Mouse (Mus musculus) embryonic facial prominence, embryonic 10.5 days (tissue): ENCODE results near the gene Lama2. TPM values are rescaled to one million over a fixed set of nuclear protein-coding genes. Genes with fewer than 3 reads are reported as not detected.

Experiments used
- DNase-seq: peaks from one replicate; pipeline ENCODE4 v3.0.0-alpha.2; 2017; ENCODE audit warnings: low spot score
- H3K27ac ChIP-seq: fragments of 300-500 bp; sonication (generic); replicated peaks from 2 replicates; pipeline ENCODE4 v1.5.1; 2016; ENCODE audit warnings: mild to moderate bottlenecking
- H3K27me3 ChIP-seq: fragments of 300-500 bp; sonication (generic); replicated peaks from 2 replicates; pipeline ENCODE4 v1.6.1; 2016; ENCODE audit warnings: low read depth, mild to moderate bottlenecking; ENCODE audit not compliant: poor library complexity, severe bottlenecking
- H3K36me3 ChIP-seq: fragments of 300-500 bp; sonication (generic); replicated peaks from 2 replicates; pipeline ENCODE4 v1.6.1; 2016; ENCODE audit warnings: mild to moderate bottlenecking, moderate library complexity
- H3K4me1 ChIP-seq: fragments of 300-500 bp; sonication (generic); 2 replicates; pipeline ENCODE4 v1.6.1; 2016
- H3K4me3 ChIP-seq: fragments of 300-500 bp; sonication (generic); 2 replicates; pipeline ENCODE4 v1.5.1; 2016; ENCODE audit warnings: mild to moderate bottlenecking, moderate library complexity
- H3K9me3 ChIP-seq: fragments of 300-500 bp; sonication (generic); 2 replicates; pipeline ENCODE4 v1.6.1; 2016; ENCODE audit warnings: mild to moderate bottlenecking
- WGBS: fragments of 180-500 bp; shearing (Covaris S2); methylation state at CpG from one replicate; pipeline ENCODE4 v1.1.7; 2016; 5-methylcytosine and 5-hydroxymethylcytosine counted together
- polyA plus RNA-seq: library from polyadenylated mRNA; unstranded; fragments of >200 nt; fragmentation: Nextera tagmentation; extraction: Ambion mirVana; gene quantifications from 2 replicates; pipeline ENCODE4 v1.2.1, GENCODE M21; 2016

Lama2 gene
- polyA plus RNA-seq, 1 experiment from 2014 or later: 9.6 TPM

DNA sequence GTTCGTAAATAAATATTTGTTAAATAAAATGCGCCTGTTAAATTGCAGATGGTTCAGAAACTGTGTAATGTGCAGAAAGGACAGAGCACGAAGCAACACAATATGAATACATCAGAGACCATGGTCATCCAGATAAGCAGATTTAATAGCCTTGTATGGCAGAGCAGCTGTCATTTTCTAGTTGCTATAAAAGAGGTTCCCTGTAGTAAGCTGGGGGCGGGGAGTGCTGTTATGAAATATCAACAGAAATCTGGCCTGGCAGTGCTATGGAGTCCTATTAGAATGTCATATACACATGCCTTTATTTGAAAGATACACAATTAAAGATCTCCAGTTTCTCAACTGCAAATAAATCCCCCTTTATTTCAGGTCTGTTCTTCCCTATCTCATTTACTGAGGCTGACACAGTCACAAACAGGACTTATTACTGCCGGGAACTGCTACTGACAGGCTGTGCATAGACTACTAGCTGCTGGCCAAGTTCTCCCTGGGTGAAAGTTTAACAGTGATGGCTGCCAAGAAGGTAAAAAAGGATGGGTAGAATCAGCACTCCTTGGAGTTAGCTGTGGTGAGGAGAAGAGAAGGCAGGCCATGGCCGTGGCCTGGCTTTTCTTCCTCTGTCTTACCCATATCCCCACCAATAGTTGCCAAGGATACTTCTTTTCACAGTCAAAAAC lies 396.8 kb downstream of the Lama2 start:
- WGBS: 91% methylated on average over 6 of the region's 6 CpGs
- H3K9me3 ChIP-seq: no peaks in the 10 kb centered on the region
- H3K27me3 ChIP-seq: no peaks in the 10 kb centered on the region
- H3K36me3 ChIP-seq: no peaks in the 10 kb centered on the region
- H3K27ac ChIP-seq: no peak overlapping the region
- no peak overlapping the region for H3K4me3 ChIP-seq
- H3K4me1 ChIP-seq: 0 out of 2 replicates have a peak, but pooled peaks cover 3% of the 10 kb centered on the region
- no peak for DNase-seq

DNA sequence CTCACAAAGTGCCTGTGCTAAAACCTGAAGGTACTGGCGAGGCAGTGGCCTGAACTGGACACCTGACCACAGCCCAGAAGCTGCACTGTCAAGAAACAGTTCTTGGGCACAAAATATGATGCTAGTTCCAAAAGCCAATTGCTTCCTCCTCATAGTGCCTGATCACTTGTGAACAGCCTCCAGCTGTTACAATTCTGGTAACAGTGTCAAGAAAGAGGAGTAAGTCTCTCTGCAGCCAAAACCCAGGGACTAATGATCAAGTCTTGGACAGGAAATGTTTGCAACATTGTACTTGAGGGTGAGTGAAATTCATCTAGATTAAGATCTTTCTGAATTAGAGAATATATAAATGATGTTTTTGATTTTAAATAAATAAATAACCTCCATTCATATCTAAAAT lies 399.9 kb downstream of the Lama2 start:
- Histone ChIP-seq H3K4me3 (no peak overlapping the region), H3K36me3 (no peaks in the 10 kb centered on the region), H3K27ac (no peak overlapping the region), H3K9me3 (no peaks in the 10 kb centered on the region), H3K4me1 (no peaks in the 10 kb centered on the region), H3K27me3 (no peaks in the 10 kb centered on the region)
- DNase-seq: no peak
- 67% methylated on average over 1 of the region's 1 CpGs for WGBS

DNA sequence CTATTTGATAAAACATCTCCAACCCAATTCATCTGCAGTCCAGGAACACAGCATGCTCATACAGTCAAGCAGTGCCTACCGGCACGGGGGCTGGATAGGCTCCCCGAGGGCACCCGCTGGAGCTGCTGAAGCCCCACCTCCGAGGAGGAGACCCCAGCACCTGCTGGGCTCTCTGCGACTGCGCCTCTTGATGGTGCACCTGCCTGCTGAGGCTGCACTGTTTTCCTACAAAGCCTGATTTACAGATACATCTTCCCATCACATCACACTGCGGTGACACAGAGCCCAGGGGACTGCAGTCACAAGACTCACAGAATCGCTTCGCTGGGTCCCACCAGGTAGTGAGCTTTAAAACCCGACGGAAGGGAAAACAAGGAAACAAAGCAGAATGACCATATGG lies 412.2 kb downstream of the Lama2 start:
- H3K27me3 ChIP-seq: peaks cover 7% of the 10 kb centered on the region; the same call in 1 of the 2 replicates
- no peak overlapping the region for H3K27ac ChIP-seq
- no peaks in the 10 kb centered on the region for H3K4me1 ChIP-seq
- no peak for DNase-seq
- 15% methylated on average over 12 of the region's 12 CpGs for WGBS
- H3K36me3 ChIP-seq: no peaks in the 10 kb centered on the region
- no peak overlapping the region for H3K4me3 ChIP-seq
- no peaks in the 10 kb centered on the region for H3K9me3 ChIP-seq

DNA sequence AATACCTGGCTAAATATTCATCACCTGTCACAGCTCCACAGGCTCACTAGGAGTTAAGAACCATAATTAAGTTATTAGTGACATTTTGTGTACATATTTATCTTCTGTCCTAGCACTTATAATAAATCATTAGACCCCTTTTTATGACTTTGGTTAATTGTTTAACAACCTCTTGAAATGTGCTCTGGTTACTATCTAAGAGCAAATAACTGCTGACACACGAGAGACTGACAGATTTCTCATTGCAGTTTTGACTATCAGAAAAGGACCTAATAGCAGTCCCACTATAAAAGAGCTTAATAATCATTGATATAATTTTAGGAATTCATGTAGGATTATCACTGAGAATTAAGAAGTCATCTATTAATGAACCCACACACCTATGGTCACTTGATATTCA lies 421.1 kb downstream of the Lama2 start:
- Histone ChIP-seq H3K27me3 (no peaks in the 10 kb centered on the region), H3K9me3 (no peaks in the 10 kb centered on the region), H3K27ac (no peak overlapping the region), H3K4me1 (0 out of 2 replicates have a peak, but pooled peaks cover 6% of the 10 kb centered on the region), H3K36me3 (no peaks in the 10 kb centered on the region), H3K4me3 (no peak overlapping the region)
- no peak for DNase-seq
- WGBS: 72% methylated on average over 1 of the region's 1 CpGs

DNA sequence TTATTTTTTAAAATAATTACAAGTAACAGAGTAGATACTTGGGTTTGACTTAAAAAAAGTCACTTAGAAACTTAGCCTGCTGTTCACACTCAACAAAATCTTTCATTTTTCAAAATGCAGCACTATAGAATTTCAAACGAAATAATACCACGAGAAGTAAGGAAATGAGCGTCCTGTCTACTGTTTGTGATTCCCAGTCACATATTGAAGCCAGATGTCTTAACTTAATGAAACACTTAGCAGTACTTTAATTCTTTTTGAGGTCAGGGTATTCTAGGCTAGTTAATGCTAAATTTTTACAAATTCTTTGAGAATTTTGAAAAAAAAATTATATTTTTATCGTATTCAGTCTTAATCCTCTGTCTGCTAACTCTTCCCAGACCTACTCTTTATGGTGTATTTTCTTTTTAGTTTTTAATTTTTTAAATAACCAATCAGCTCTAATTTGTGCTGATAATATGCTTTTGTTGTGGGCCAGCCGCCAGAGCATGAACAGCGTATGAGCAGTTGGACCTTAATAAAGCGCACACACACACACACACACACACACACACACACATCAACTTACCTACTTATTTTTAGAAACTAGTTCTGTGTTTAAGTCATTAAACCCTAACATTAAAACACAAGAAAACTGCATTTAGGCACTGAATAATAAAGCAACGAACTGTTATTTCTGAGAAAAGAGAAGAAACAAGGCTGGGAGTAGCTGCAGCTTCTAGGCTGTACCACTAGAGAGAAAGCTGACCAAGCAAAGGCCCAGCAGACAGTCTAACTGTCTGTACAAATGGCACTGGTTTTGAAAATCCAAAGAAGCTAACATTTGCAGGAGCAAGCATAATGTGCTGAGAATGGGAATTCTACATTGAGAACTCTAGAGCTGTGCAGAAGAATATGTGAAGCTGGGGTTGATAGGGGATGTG lies 425.3 kb downstream of the Lama2 start:
- Histone ChIP-seq H3K9me3 (no peaks in the 10 kb centered on the region), H3K27ac (0 out of 2 replicates have a peak overlapping the region, but pooled peaks have one; percentile 8), H3K4me1 (0 out of 2 replicates have a peak, but pooled peaks cover 6% of the 10 kb centered on the region), H3K36me3 (no peaks in the 10 kb centered on the region), H3K4me3 (no peak overlapping the region), H3K27me3 (no peaks in the 10 kb centered on the region)
- DNase-seq: peak; percentile 21
- 51% methylated on average over 8 of the region's 8 CpGs for WGBS

DNA sequence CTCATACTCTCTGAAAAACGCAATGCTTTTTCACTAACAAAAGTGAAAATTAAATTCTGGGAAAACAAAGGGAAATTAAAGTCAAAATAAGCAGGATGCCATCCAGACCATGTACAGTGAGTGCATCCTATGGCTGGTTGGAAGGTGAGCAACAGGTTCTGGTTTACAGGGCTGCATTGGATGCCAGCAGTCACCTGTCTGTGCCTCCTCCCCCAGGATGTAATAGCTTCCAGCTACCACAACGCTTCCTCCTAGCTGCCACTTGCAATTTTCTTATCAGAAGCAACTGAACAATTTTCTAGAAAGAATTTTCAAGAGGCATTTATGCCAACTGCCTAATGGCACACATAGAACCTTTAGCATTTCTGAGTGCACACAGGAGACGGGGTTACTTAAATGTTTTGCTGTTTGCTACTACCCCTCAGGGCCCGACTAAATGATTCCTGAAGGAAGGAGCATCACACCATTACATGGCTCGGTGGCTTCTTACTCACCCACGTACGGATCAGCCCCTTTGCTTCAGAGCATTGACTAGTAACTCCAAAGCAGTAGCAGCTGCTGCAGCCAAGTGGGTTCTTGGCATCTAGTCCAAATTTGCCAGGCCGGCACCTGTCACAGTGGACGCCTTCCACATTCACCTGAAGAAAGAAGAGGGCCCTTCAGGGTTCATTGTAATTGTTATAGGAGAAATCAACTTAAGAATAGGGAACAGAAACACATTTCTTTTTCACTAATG lies 430.8 kb downstream of the Lama2 start:
- H3K9me3 ChIP-seq: no peaks in the 10 kb centered on the region
- no peaks in the 10 kb centered on the region for H3K36me3 ChIP-seq
- WGBS: 83% methylated on average over 9 of the region's 9 CpGs
- no peak overlapping the region for H3K4me3 ChIP-seq
- DNase-seq: no peak
- H3K27me3 ChIP-seq: no peaks in the 10 kb centered on the region
- no peaks in the 10 kb centered on the region for H3K4me1 ChIP-seq
- H3K27ac ChIP-seq: no peak overlapping the region

DNA sequence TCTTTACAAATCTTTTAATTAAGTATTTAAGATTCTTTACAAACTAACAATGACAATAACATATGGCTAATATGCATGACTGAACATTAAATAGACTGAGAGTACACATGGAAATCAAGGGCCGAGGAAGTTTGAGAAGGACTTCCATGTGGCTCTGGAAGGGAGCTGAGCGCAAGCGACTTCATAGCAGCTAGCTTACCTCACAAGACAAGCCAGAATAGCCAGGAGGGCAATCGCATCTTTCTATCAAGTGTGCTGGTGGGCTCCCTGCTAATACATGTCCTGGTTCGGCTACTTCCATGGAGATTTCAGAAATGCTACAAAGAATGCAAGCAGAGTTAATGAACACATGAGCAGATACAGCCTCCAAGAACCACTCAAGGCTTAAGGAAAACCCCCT lies 435.4 kb downstream of the Lama2 start:
- WGBS: 84% methylated on average over 5 of the region's 5 CpGs

DNA sequence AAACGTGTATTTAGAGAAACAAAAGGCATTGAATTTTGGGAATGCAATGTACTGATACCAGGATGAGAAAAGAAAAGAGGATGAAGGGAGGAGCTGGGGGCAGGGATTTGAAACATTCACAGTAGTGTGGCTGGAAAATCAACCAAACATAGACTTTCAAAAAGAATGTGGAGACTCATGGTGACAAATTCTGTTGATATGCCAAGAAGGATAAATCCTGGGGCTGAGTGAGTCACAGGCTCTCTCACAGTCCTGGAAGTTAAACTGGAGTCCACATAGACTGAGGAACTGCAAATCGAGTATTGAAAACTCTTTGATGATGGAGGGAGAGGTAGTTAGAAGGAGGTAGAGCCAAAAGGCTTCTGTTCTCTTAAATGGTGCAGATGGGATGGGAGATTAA lies 445.3 kb downstream of the Lama2 start:
- WGBS: 78% methylated on average over 2 of the region's 2 CpGs
- no peaks in the 10 kb centered on the region for H3K4me1 ChIP-seq

More for the DNA sequence above, 435.4 kb downstream of the Lama2 start:
- Histone ChIP-seq H3K36me3 (no peaks in the 10 kb centered on the region), H3K4me3 (no peak overlapping the region), H3K9me3 (no peaks in the 10 kb centered on the region), H3K4me1 (no peaks in the 10 kb centered on the region), H3K27me3 (no peaks in the 10 kb centered on the region), H3K27ac (no peak overlapping the region)
- no peak for DNase-seq

DNA sequence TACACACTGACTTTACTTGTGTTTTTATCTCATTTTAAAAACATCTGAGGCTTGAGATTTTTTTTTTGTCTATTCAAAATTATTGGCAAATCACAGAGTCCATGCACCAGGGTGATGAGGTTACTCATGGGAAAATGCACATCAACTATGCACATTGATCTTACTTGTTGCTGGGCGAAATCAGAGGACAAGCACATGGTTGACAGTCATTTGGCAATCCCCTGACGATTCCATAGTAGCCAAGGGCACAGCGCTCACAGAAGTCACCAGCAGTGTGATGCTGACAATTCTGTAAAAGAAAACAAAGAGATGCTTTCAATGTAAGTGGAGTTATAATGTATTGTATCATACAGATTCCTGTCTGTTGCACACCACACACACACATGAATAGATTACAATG lies 454.8 kb downstream of the Lama2 start:
- Histone ChIP-seq H3K27ac (no peak overlapping the region), H3K4me3 (no peak overlapping the region), H3K36me3 (no peaks in the 10 kb centered on the region), H3K27me3 (no peaks in the 10 kb centered on the region), H3K9me3 (no peaks in the 10 kb centered on the region), H3K4me1 (no peaks in the 10 kb centered on the region)
- no peak for DNase-seq
- WGBS: 78% methylated on average over 3 of the region's 3 CpGs

More for the DNA sequence above, 445.3 kb downstream of the Lama2 start:
- DNase-seq: no peak
- Histone ChIP-seq H3K27me3 (no peaks in the 10 kb centered on the region), H3K9me3 (no peaks in the 10 kb centered on the region), H3K4me3 (no peak overlapping the region), H3K27ac (no peak overlapping the region), H3K36me3 (no peaks in the 10 kb centered on the region)

DNA sequence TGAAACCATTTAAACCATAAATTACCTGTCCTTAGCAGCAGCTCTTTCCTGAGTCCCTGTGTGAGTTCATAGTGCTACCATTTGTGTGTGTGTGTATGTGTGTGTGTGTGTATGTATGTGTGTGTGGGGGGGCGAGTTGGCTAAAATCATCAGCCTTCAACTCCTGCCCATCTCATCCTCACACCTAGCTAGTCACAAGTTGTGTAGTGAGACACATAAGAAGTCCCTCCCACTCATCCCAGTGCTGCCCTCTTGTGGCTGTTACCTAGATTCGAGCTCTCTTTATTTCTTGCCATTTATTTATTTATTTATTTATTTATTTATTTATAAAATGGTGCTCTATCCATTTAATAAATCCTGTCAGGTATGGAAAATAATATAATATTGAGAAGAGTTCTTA lies 457.2 kb downstream of the Lama2 start:
- Histone ChIP-seq H3K27ac (no peak overlapping the region), H3K36me3 (no peaks in the 10 kb centered on the region), H3K4me1 (no peaks in the 10 kb centered on the region), H3K27me3 (no peaks in the 10 kb centered on the region), H3K4me3 (no peak overlapping the region), H3K9me3 (no peaks in the 10 kb centered on the region)
- DNase-seq: no peak
- WGBS: 84% methylated on average over 2 of the region's 2 CpGs

DNA sequence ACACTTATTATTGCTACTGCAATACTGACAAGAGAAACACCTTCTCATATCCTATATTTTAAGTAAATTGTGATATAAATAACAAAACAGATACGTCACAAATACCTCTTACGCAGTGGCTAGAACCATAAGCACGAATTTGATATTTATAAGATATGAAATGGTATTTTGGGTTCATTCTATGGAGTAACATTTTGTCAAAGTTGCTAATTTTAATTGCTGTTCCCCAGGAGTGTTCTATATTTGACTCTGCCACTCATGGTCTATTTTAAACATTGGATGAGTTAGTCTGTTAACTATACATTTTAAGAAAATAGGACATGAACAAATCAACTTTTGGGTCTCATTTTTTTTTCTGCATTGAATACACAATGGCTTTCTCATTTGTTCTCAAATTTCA lies 469.3 kb downstream of the Lama2 start:
- Histone ChIP-seq H3K4me1 (peaks cover 4% of the 10 kb centered on the region; the same call in 1 of the 2 replicates), H3K4me3 (no peak overlapping the region), H3K9me3 (no peaks in the 10 kb centered on the region), H3K27me3 (no peaks in the 10 kb centered on the region), H3K27ac (no peak overlapping the region), H3K36me3 (no peaks in the 10 kb centered on the region)
- no peak for DNase-seq
- 87% methylated on average over 3 of the region's 3 CpGs for WGBS

DNA sequence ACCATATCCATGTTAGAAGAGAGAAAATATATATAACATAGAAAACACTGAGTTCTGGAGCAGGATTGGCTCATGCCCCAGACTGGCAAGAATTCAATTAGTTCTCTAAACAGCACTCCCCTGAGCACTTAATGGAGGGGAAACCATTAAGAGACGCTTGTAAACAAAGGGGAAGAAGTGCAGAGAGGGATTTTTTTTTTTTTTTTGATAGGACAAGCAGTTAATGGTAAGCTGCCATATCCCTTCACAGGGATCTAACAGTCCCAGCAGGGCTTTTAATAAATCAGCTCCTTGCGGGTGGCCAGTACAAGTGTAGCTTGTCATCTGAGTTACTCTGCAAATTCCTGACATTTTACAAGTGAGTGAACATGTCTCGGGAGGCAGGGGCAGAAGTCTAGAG lies 479.1 kb downstream of the Lama2 start:
- 39% methylated on average over 3 of the region's 3 CpGs for WGBS
- H3K27ac ChIP-seq: no peak overlapping the region
- H3K4me3 ChIP-seq: no peak overlapping the region
- H3K36me3 ChIP-seq: no peaks in the 10 kb centered on the region
- DNase-seq: no peak
- no peaks in the 10 kb centered on the region for H3K9me3 ChIP-seq
- no peaks in the 10 kb centered on the region for H3K4me1 ChIP-seq
- H3K27me3 ChIP-seq: no peaks in the 10 kb centered on the region
